ENCODE assay signal across 38 mouse cellular contexts in the genomic region with DNA sequence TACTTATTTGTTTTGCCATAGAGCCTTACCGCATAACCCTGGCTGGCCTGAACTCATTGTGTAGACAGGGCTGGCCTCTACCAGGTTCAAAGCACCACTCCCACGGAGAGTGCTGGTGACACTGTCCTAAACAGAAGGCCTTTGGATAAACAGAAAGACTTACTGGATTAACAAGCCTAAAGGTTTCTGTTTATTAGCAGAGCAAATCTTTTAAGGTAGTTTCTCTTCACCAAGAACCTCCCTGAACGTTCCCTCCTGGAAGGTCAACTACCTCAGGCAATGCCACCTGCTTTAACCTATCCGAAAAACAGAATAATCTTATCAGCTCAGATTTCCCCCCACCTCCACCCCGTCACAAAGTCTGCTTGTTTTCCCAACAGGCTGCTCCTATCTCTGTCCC. TPM values are rescaled to one million over a fixed set of nuclear protein-coding genes. Genes with fewer than 3 reads are reported as not detected.
"Had no signal": no experiment of that assay in that cellular context is flagged by ENCODE, and none has a peak within 500 bp of the region (broad histone marks: within the 10 kb centered on the region; RNA-seq: fewer than 3 reads in every experiment).

No protein-coding gene starts in this region.

- H3K27me3 ChIP-seq: heart, embryonic 13.5 days; heart, embryonic 15.5 days; hindbrain, embryonic 12.5 days; intestine, embryonic 15.5 days; limb, embryonic 13.5 days; limb, embryonic 15.5 days; liver, embryonic 12.5 days had no signal

- H3K4me3 ChIP-seq: heart, embryonic 13.5 days; heart, embryonic 15.5 days; hindbrain, embryonic 12.5 days; intestine, embryonic 15.5 days; layer of hippocampus, adult 2 months; left cerebral cortex, adult 2 months; limb, embryonic 13.5 days; limb, embryonic 15.5 days; liver, embryonic 12.5 days had no signal

- H3K27ac ChIP-seq: heart, embryonic 13.5 days; heart, embryonic 15.5 days; hindbrain, embryonic 12.5 days; hindbrain, embryonic 14.5 days; intestine, embryonic 15.5 days; layer of hippocampus, adult 2 months; left cerebral cortex, adult 2 months; limb, embryonic 13.5 days; limb, embryonic 15.5 days; liver, embryonic 12.5 days had no signal

- H3K36me3 ChIP-seq: heart, embryonic 15.5 days; intestine, embryonic 15.5 days had no signal

- DNase-seq: gastrocnemius, postnatal 14 days; gastrocnemius, postnatal 36 days; heart, adult 18-20 months; heart, postnatal 14 days; heart, postnatal 36 days; kidney, adult 18-20 months; kidney, adult 8-10 months; kidney, postnatal 10 days; kidney, postnatal 25 days; kidney, postnatal 4 days had no signal

- H3K9ac ChIP-seq: heart, embryonic 13.5 days; heart, embryonic 15.5 days; hindbrain, embryonic 12.5 days; hindbrain, embryonic 14.5 days; intestine, embryonic 15.5 days; limb, embryonic 13.5 days; limb, embryonic 15.5 days; liver, embryonic 12.5 days had no signal

- H3K9me3 ChIP-seq: heart, embryonic 13.5 days; heart, embryonic 15.5 days; hindbrain, embryonic 12.5 days; intestine, embryonic 15.5 days; limb, embryonic 13.5 days; limb, embryonic 15.5 days; liver, embryonic 12.5 days had no signal

RNA-seq across cellular contexts. Expression of a gene that starts 52.1 kb away (rescaled TPM):
- total RNA-seq: gastrocnemius, adult 18-20 months; gastrocnemius, adult 8-10 months; gastrocnemius, postnatal 14 days; gastrocnemius, postnatal 36 days; heart, adult 18-20 months; heart, adult 8-10 months; heart, postnatal 14 days; heart, postnatal 36 days; hematopoietic stem cell, adult 5-6 weeks; layer of hippocampus, adult 2 months; layer of hippocampus, postnatal 10 days; layer of hippocampus, postnatal 25 days; left cerebral cortex, adult 2 months; left cerebral cortex, postnatal 14 days; left cerebral cortex, postnatal 36 days; liver, adult 2 months had no signal
- polyA plus RNA-seq: gonadal fat pad, adult 2 months; heart, embryonic 11.5 days; heart, embryonic 13.5 days; heart, embryonic 15.5 days; heart, postnatal 0 days; hindbrain, embryonic 12.5 days; hindbrain, embryonic 14.5 days; hindbrain, embryonic 16.5 days; inflammation-experienced regulatory T-cells, adult 6 months; intestine, embryonic 15.5 days; intestine, postnatal 0 days; kidney, embryonic 14.5 days; kidney, embryonic 16.5 days; limb, embryonic 11.5 days; limb, embryonic 13.5 days; limb, embryonic 15.5 days; liver, adult 2 months; liver, embryonic 12.5 days had no signal
